Mouse (Mus musculus): ENCODE data around the gene Mmp14. TPM values are rescaled to one million over a fixed set of nuclear protein-coding genes. Genes with fewer than 3 reads are reported as not detected.
A peak's percentile ranks its signal among the peaks of the same experiment; 100 is the strongest.

Mmp14 gene
- polyA plus RNA-seq, 1 experiment from 2014 or later: 53.7 TPM

- H3K4me1 ChIP-seq (replicated peaks; ENCODE audit: control insufficient read depth, insufficient read depth, low read length): no peaks in the 10 kb centered on the region; the same call in 1 of the 2 replicates
- WGBS: 65% methylated on average over 5 of the region's 5 CpGs
Measured at GRCm38 (mm10) chr14:54416229-54416775, 15.1 kb upstream of the Mmp14 start.

DNA sequence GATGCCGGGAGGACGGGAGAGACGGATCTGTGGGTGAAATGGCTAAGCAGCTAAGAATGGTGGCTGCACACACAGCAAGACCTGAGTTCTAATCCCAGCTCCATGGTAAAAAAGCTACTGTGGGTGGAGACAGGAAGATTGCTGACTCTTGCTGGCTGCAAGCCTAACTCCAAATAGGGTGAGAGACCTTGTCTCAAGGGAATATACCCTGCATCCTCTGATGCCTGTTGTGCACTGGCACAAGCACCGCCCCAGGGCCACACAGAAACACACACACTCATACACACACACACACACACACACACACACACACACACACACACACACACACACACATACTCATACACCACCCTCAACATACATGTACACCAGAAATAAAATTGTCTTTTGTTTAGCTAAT, 14.6 kb upstream of the Mmp14 start:
- 85% methylated on average over 4 of the region's 4 CpGs for WGBS
- H3K4me3 ChIP-seq (ENCODE audit: low read depth, low read length): no peak overlapping the region
- no peak for ATAC-seq
- H3K27ac ChIP-seq (ENCODE audit: low read depth, low read length): no peak overlapping the region
- H3K4me2 ChIP-seq (replicated peaks; ENCODE audit: low read depth): no peak overlapping the region
- H3K9me3 ChIP-seq (ENCODE audit: control insufficient read depth): no peaks in the 10 kb centered on the region
- no peak overlapping the region for H3K9ac ChIP-seq (ENCODE audit: low read depth, low read length)
- no peaks in the 10 kb centered on the region; the same call in 1 of the 2 replicates for H3K4me1 ChIP-seq (replicated peaks; ENCODE audit: control insufficient read depth, insufficient read depth, low read length)
- H3K27me3 ChIP-seq (replicated peaks; ENCODE audit: control insufficient read depth, insufficient read depth, low read length): no peaks in the 10 kb centered on the region
- no peak for TF ChIP-seq CTCF (IDR thresholded peaks at IDR 0.05; ENCODE audit: low read depth)
- no peaks in the 10 kb centered on the region for H3K36me3 ChIP-seq (ENCODE audit: control insufficient read depth, insufficient read depth)

More at GRCm38 (mm10) chr14:54416229-54416775, 15.1 kb upstream of the Mmp14 start:
- Histone ChIP-seq H3K36me3 (ENCODE audit: control insufficient read depth, insufficient read depth) (no peaks in the 10 kb centered on the region), H3K9me3 (ENCODE audit: control insufficient read depth) (no peaks in the 10 kb centered on the region), H3K4me3 (ENCODE audit: low read depth, low read length) (no peak overlapping the region), H3K4me2 (replicated peaks; ENCODE audit: low read depth) (no peak overlapping the region), H3K27me3 (replicated peaks; ENCODE audit: control insufficient read depth, insufficient read depth, low read length) (no peaks in the 10 kb centered on the region), H3K27ac (ENCODE audit: low read depth, low read length) (no peak overlapping the region), H3K9ac (ENCODE audit: low read depth, low read length) (no peak overlapping the region)
- ATAC-seq: no peak
- no peak for TF ChIP-seq CTCF (IDR thresholded peaks at IDR 0.05; ENCODE audit: low read depth)

DNA sequence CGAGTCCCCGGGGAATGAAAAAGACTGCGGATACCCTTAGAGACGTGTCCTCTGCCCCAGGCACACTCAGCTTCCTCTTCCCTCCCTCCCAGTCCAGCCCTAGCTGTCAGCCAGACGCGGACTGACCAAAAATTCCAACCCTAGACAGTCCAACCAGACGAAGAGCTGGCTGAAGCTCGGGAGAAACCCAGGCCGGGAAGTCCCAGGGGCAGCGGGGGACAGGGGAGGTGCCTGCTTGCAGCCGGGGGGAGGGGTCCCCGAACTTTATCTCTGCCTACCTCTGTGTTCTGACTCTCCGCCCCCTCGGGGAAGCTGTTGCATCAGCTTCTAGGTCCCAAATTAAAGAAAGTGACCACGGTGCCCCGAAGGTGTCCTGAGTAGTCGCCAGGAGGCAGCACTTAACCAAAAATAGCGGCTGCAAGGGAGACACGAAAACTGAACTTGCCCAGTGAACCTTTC, 13.8 kb upstream of the Mmp14 start, which contains the start of gene Slc7a7:
TSS of gene Slc7a7 (minus strand) at position 158 of the 459 bp plus-strand sequence.
- Histone ChIP-seq H3K4me1 (replicated peaks; ENCODE audit: control insufficient read depth, insufficient read depth, low read length) (no peaks in the 10 kb centered on the region; the same call in 1 of the 2 replicates), H3K9me3 (ENCODE audit: control insufficient read depth) (no peaks in the 10 kb centered on the region), H3K9ac (ENCODE audit: low read depth, low read length) (no peak within 1 kb of the TSS), H3K4me2 (replicated peaks; ENCODE audit: low read depth) (peak within 1 kb of the TSS; percentile 40), H3K27me3 (replicated peaks; ENCODE audit: control insufficient read depth, insufficient read depth, low read length) (no peaks in the 10 kb centered on the region), H3K36me3 (ENCODE audit: control insufficient read depth, insufficient read depth) (no peaks in the 10 kb centered on the region), H3K4me3 (ENCODE audit: low read depth, low read length) (no peak within 1 kb of the TSS), H3K27ac (ENCODE audit: low read depth, low read length) (no peak within 1 kb of the TSS)
- no peak for ATAC-seq
- TF ChIP-seq CTCF (IDR thresholded peaks at IDR 0.05; ENCODE audit: low read depth): peak; percentile 42; the same call in 1 of the 2 replicates
- WGBS: 33% methylated on average over 19 of the region's 19 CpGs

DNA sequence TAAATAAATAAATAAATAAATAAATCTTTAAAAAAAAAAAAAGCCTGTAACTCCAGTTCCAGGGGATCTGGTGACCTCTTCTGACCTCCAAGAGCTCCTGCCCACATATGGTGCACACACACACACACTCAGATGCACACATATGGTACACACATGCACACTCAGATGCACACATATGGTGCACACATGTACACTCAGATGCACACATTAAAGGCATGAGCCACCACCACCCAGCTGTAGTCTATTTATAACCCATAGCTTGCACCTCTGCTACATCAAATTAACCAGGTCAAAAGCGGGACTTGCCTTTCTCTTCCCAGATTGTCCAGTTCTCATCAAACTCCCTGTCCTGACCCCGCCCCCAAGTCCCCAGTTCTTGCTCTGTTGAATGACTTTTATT, 10.4 kb upstream of the Mmp14 start:
- Histone ChIP-seq H3K36me3 (ENCODE audit: control insufficient read depth, insufficient read depth) (no peaks in the 10 kb centered on the region), H3K9me3 (ENCODE audit: control insufficient read depth) (no peaks in the 10 kb centered on the region), H3K4me3 (ENCODE audit: low read depth, low read length) (no peak overlapping the region), H3K27ac (ENCODE audit: low read depth, low read length) (no peak overlapping the region), H3K4me2 (replicated peaks; ENCODE audit: low read depth) (no peak overlapping the region), H3K27me3 (replicated peaks; ENCODE audit: control insufficient read depth, insufficient read depth, low read length) (no peaks in the 10 kb centered on the region), H3K9ac (ENCODE audit: low read depth, low read length) (no peak overlapping the region), H3K4me1 (replicated peaks; ENCODE audit: control insufficient read depth, insufficient read depth, low read length) (no peaks in the 10 kb centered on the region; the same call in 1 of the 2 replicates)
- 97% methylated on average over 2 of the region's 2 CpGs for WGBS
- ATAC-seq: no peak
- TF ChIP-seq CTCF (IDR thresholded peaks at IDR 0.05; ENCODE audit: low read depth): no peak

DNA sequence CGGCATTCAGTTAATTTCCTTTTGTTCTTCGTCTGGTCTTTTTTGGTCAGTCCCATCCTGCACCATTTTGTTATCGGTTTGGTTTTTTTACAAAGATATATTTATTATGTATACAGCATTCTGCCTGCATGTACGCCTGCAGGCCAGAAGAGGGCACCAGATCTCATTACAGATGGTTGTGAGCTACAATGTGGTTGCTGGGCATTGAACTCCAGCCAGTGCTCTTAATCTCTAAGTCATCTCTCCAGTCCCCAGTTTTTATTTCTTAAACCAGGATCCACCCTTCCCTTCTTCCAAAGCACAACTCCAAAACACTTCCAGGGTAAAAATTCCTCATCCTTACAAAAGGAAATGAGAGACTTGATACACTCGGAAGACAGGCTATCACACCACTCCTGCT, 8.0 kb upstream of the Mmp14 start:
- no peaks in the 10 kb centered on the region for H3K4me1 ChIP-seq (replicated peaks; ENCODE audit: control insufficient read depth, insufficient read depth, low read length)
- ATAC-seq: no peak
- 69% methylated on average over 5 of the region's 5 CpGs for WGBS
- H3K36me3 ChIP-seq (ENCODE audit: control insufficient read depth, insufficient read depth): no peaks in the 10 kb centered on the region
- H3K27ac ChIP-seq (ENCODE audit: low read depth, low read length): no peak overlapping the region
- peak; percentile 80 for TF ChIP-seq CTCF (IDR thresholded peaks at IDR 0.05; ENCODE audit: low read depth)
- H3K4me2 ChIP-seq (replicated peaks; ENCODE audit: low read depth): no peak overlapping the region
- no peaks in the 10 kb centered on the region for H3K9me3 ChIP-seq (ENCODE audit: control insufficient read depth)
- no peak overlapping the region for H3K9ac ChIP-seq (ENCODE audit: low read depth, low read length)
- no peak overlapping the region for H3K4me3 ChIP-seq (ENCODE audit: low read depth, low read length)
- no peaks in the 10 kb centered on the region for H3K27me3 ChIP-seq (replicated peaks; ENCODE audit: control insufficient read depth, insufficient read depth, low read length)

DNA sequence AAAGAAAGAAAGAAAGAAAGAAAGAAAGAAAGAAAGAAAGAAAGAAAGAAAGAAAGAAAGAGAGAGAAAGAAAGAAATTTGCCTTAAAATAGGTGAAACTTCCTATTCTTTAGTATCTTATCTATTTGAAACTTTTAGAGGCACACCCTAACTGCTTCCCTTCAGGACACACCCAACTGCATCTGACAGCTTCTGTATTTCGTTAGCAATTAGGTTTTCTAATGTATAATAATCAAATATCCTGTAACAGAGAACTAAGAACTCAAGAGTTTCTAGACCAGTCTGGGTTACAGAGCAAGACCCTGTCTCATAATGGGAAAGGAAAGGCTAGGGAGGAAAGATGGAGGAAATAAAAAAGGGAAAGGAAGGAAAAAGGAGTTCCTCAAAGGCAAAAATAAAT, 6.8 kb upstream of the Mmp14 start:
- TF ChIP-seq CTCF (IDR thresholded peaks at IDR 0.05; ENCODE audit: low read depth): no peak
- H3K9me3 ChIP-seq (ENCODE audit: control insufficient read depth): no peaks in the 10 kb centered on the region
- no peak for ATAC-seq
- no peak overlapping the region for H3K4me2 ChIP-seq (replicated peaks; ENCODE audit: low read depth)
- no peak overlapping the region for H3K9ac ChIP-seq (ENCODE audit: low read depth, low read length)
- H3K27me3 ChIP-seq (replicated peaks; ENCODE audit: control insufficient read depth, insufficient read depth, low read length): no peaks in the 10 kb centered on the region
- H3K36me3 ChIP-seq (ENCODE audit: control insufficient read depth, insufficient read depth): peaks cover 4% of the 10 kb centered on the region
- WGBS: 53% methylated on average over 1 of the region's 1 CpGs
- no peak overlapping the region for H3K4me3 ChIP-seq (ENCODE audit: low read depth, low read length)
- no peak overlapping the region for H3K27ac ChIP-seq (ENCODE audit: low read depth, low read length)
- H3K4me1 ChIP-seq (replicated peaks; ENCODE audit: control insufficient read depth, insufficient read depth, low read length): no peaks in the 10 kb centered on the region

Data from intestine, postnatal 0 days (tissue).